Mouse (Mus musculus) kidney, postnatal 14 days (tissue): Measurements from ENCODE around the gene Apob.
"Not testable (repeated sequence)": the region's sequence is repeated elsewhere in the genome, so short reads cannot be mapped to it uniquely, and the experiment has no call there.

Experiments used
- DNase-seq: peaks from one replicate; pipeline ENCODE4 v3.0.0; 2022; ENCODE audit warnings: mixed read lengths

Apob gene

GRCm38 (mm10) chr12:7977466-7978189 lies at the start of gene Apob:
Gene Apob, plus strand, starts transcription at chr12:7977648.
- peak; percentile 24 for DNase-seq

GRCm38 (mm10) chr12:7932405-7932920 lies 45.0 kb upstream of the Apob start:
- DNase-seq = no peak

GRCm38 (mm10) chr12:7950098-7950745 lies 27.2 kb upstream of the Apob start:
- DNase-seq = no peak

- DNase-seq = no peak
These were observed 18.6 kb upstream of the Apob start for GRCm38 (mm10) chr12:7958851-7959250.

- no peak for DNase-seq
These were observed 18.0 kb upstream of the Apob start for GRCm38 (mm10) chr12:7959310-7959918.

GRCm38 (mm10) chr12:7962314-7962927 lies 15.0 kb upstream of the Apob start:
- DNase-seq = no peak

GRCm38 (mm10) chr12:7967221-7967620 lies 10.2 kb upstream of the Apob start:
- no peak for DNase-seq

- no peak for DNase-seq
These were observed 7.1 kb upstream of the Apob start for GRCm38 (mm10) chr12:7970301-7970700.

- DNase-seq = no peak
These were observed 6.6 kb upstream of the Apob start for GRCm38 (mm10) chr12:7970817-7971216.

GRCm38 (mm10) chr12:7971736-7972135 lies 5.7 kb upstream of the Apob start:
- peak; percentile 19 for DNase-seq

- DNase-seq = peak; percentile 14
These were observed 3.6 kb upstream of the Apob start for GRCm38 (mm10) chr12:7973773-7974322.

GRCm38 (mm10) chr12:7978190-7978884 lies 889 bp downstream of the Apob start:
- peak; percentile 75 for DNase-seq

GRCm38 (mm10) chr12:7984411-7984810 lies 7.0 kb downstream of the Apob start:
- no peak for DNase-seq

- peak; percentile 56 for DNase-seq
These were observed 13.4 kb downstream of the Apob start for GRCm38 (mm10) chr12:7990804-7991203.

GRCm38 (mm10) chr12:7991570-7991969 lies 14.1 kb downstream of the Apob start:
- DNase-seq = no peak

GRCm38 (mm10) chr12:8020931-8021330 lies 43.5 kb downstream of the Apob start:
- peak; percentile 9 for DNase-seq

GRCm38 (mm10) chr12:8029520-8029919 lies 52.1 kb downstream of the Apob start:
- no peak for DNase-seq

GRCm38 (mm10) chr12:8030057-8030456 lies 52.6 kb downstream of the Apob start:
- peak; percentile 30 for DNase-seq

GRCm38 (mm10) chr12:8031169-8031568 lies 53.7 kb downstream of the Apob start:
- not testable (repeated sequence) for DNase-seq

- DNase-seq = no peak
These were observed 54.3 kb downstream of the Apob start for GRCm38 (mm10) chr12:8031595-8032358.

GRCm38 (mm10) chr12:8032359-8032755 lies 54.9 kb downstream of the Apob start:
- DNase-seq = no peak
